Mouse (Mus musculus) MEL (cell line): ENCODE data around the gene BC048679. TPM values are rescaled to one million over a fixed set of nuclear protein-coding genes. Genes with fewer than 3 reads are reported as not detected.

Experiments used
- DNase-seq: peaks from one replicate; pipeline ENCODE4 v3.0.0; 2011; ENCODE audit warnings: low read depth, low spot score
- H3K27ac ChIP-seq: 2 replicates; pipeline ENCODE4 v1.5.1; 2012; ENCODE audit warnings: low read depth, mild to moderate bottlenecking, control low read depth, low read length, moderate library complexity; ENCODE audit not compliant: control insufficient read depth
- H3K27me3 ChIP-seq, 2 experiments: fragments of 150-350 bp in 1 of 2; sonication (generic) in 1 of 2; 2 replicates each; pipeline ENCODE4 v1.6.1; 2012; ENCODE audit warnings: low read length in 2 of 2, mild to moderate bottlenecking in 2 of 2, improper control_type of control experiment in 1 of 2, moderate library complexity in 1 of 2; ENCODE audit not compliant: insufficient read depth in 2 of 2, control insufficient read depth in 1 of 2
- H3K36me3 ChIP-seq, 2 experiments: 2 replicates each; pipeline ENCODE4 v1.6.1; 2012 to 2014; ENCODE audit warnings: low read length in 2 of 2, improper control_type of control experiment in 1 of 2, inconsistent platforms in 1 of 2, mild to moderate bottlenecking in 1 of 2; ENCODE audit not compliant: insufficient read depth in 2 of 2, control insufficient read depth in 1 of 2
- H3K4me1 ChIP-seq, 2 experiments: fragments of 150-350 bp in 1 of 2; sonication (generic) in 1 of 2; 2 replicates each; pipeline ENCODE4 v1.6.1; 2012; ENCODE audit warnings: low read length in 2 of 2, improper control_type of control experiment in 1 of 2, mild to moderate bottlenecking in 1 of 2; ENCODE audit not compliant: insufficient read depth in 2 of 2, control insufficient read depth in 1 of 2
- H3K4me3 ChIP-seq, 2 experiments: fragments of 150-350 bp in 1 of 2; sonication (generic) in 1 of 2; 2 replicates each; pipeline ENCODE4 v1.5.1; 2012; ENCODE audit warnings: low read depth in 2 of 2, low read length in 2 of 2, mild to moderate bottlenecking in 2 of 2, moderate library complexity in 2 of 2, control low read depth in 1 of 2, improper control_type of control experiment in 1 of 2; ENCODE audit not compliant: control insufficient read depth in 1 of 2, insufficient read depth in 1 of 2
- H3K79me2 ChIP-seq: 2 replicates; pipeline ENCODE4 v1.6.1; 2012; ENCODE audit warnings: mild to moderate bottlenecking, low read length, moderate library complexity; ENCODE audit not compliant: control insufficient read depth, poor library complexity, insufficient read depth
- H3K9ac ChIP-seq: 2 replicates; pipeline ENCODE4 v1.6.1; 2012; ENCODE audit warnings: low read depth, mild to moderate bottlenecking, control low read depth, low read length, moderate library complexity; ENCODE audit not compliant: control insufficient read depth, poor library complexity, severe bottlenecking
- H3K9me3 ChIP-seq: fragments of 150-350 bp; sonication (generic); replicated peaks from 2 replicates; pipeline ENCODE4 v1.6.1; 2012; ENCODE audit warnings: mild to moderate bottlenecking, low read length, improper control_type of control experiment, moderate library complexity; ENCODE audit not compliant: insufficient read depth
- BHLHE40 ChIP-seq: IDR thresholded peaks from 2 replicates; pipeline ENCODE4 v1.6.1; 2012; ENCODE audit warnings: low read depth, mild to moderate bottlenecking, inconsistent platforms, low read length, improper control_type of control experiment, borderline replicate concordance
- CHD1 ChIP-seq: IDR thresholded peaks from 2 replicates; pipeline ENCODE4 v1.6.1; 2012; ENCODE audit warnings: low read depth, mild to moderate bottlenecking, inconsistent platforms, low read length, improper control_type of control experiment
- CHD2 ChIP-seq: IDR thresholded peaks from 2 replicates; pipeline ENCODE4 v1.6.1; 2011; ENCODE audit warnings: low read length, improper control_type of control experiment
- ETS1 ChIP-seq: IDR thresholded peaks from 2 replicates; pipeline ENCODE4 v1.6.1; 2012; ENCODE audit warnings: low read depth, mild to moderate bottlenecking, inconsistent platforms, low read length, improper control_type of control experiment, moderate library complexity
- GABPA ChIP-seq: IDR thresholded peaks from 2 replicates; pipeline ENCODE4 v1.6.1; 2012; ENCODE audit warnings: low read depth, mild to moderate bottlenecking, inconsistent platforms, low read length, improper control_type of control experiment, moderate library complexity
- GATA1 ChIP-seq: IDR thresholded peaks from 2 replicates; pipeline ENCODE4 v1.6.1; 2011; ENCODE audit warnings: low read depth, low read length, improper control_type of control experiment
- HCFC1 ChIP-seq: IDR thresholded peaks from 2 replicates; pipeline ENCODE4 v1.6.1; 2012; ENCODE audit warnings: low read depth, mild to moderate bottlenecking, inconsistent platforms, low read length, improper control_type of control experiment, moderate library complexity
- JUND ChIP-seq: IDR thresholded peaks from 2 replicates; pipeline ENCODE4 v1.6.1; 2011; ENCODE audit warnings: low read depth, mild to moderate bottlenecking, improper control_type of control experiment, low read length
- MAZ ChIP-seq: IDR thresholded peaks from 2 replicates; pipeline ENCODE4 v1.6.1; 2012; ENCODE audit warnings: low read depth, mild to moderate bottlenecking, inconsistent platforms, low read length, improper control_type of control experiment
- MEF2A ChIP-seq: IDR thresholded peaks from 2 replicates; pipeline ENCODE4 v1.6.1; 2014; ENCODE audit warnings: low read depth, mild to moderate bottlenecking, inconsistent platforms, low read length, improper control_type of control experiment; ENCODE audit not compliant: poor library complexity, insufficient replicate concordance, severe bottlenecking; ENCODE audit errors: extremely low read depth
- MXI1 ChIP-seq: IDR thresholded peaks from 2 replicates; pipeline ENCODE4 v1.6.1; 2011; ENCODE audit warnings: mild to moderate bottlenecking, low read depth, low read length, improper control_type of control experiment
- MYB ChIP-seq: IDR thresholded peaks from 2 replicates; pipeline ENCODE4 v1.6.1; 2011; ENCODE audit warnings: mild to moderate bottlenecking, low read depth, low read length, improper control_type of control experiment
- MYC ChIP-seq: IDR thresholded peaks from 2 replicates; pipeline ENCODE4 v1.6.1; 2011; ENCODE audit warnings: low read depth, mild to moderate bottlenecking, low read length, improper control_type of control experiment, moderate library complexity
- NRF1 ChIP-seq: IDR thresholded peaks from 2 replicates; pipeline ENCODE4 v1.6.1; 2014; ENCODE audit warnings: low read depth, mild to moderate bottlenecking, inconsistent platforms, low read length, improper control_type of control experiment, moderate library complexity; ENCODE audit not compliant: poor library complexity, insufficient read depth, severe bottlenecking
- POLR2A ChIP-seq, 2 experiments: IDR thresholded peaks; 2 replicates each; pipeline ENCODE4 v1.6.1; 2011 to 2012; ENCODE audit warnings: low read length in 2 of 2, mild to moderate bottlenecking in 2 of 2, control low read depth in 1 of 2, improper control_type of control experiment in 1 of 2, low read depth in 1 of 2, moderate library complexity in 1 of 2; ENCODE audit not compliant: control insufficient read depth in 1 of 2, insufficient read depth in 1 of 2, poor library complexity in 1 of 2
- POLR2AphosphoS2 ChIP-seq: IDR thresholded peaks from 2 replicates; pipeline ENCODE4 v1.6.1; 2011; ENCODE audit warnings: low read length, improper control_type of control experiment
- POLR2AphosphoS5 ChIP-seq: IDR thresholded peaks from 2 replicates; pipeline ENCODE4 v1.6.1; 2012; ENCODE audit warnings: low read depth, borderline replicate concordance, mild to moderate bottlenecking, inconsistent platforms, low read length, moderate library complexity, mixed read lengths
- RAD21 ChIP-seq: IDR thresholded peaks from 2 replicates; pipeline ENCODE4 v1.6.1; 2011; ENCODE audit warnings: mild to moderate bottlenecking, low read depth, low read length, improper control_type of control experiment
- RCOR1 ChIP-seq: IDR thresholded peaks from 2 replicates; pipeline ENCODE4 v1.6.1; 2012; ENCODE audit warnings: low read depth, mild to moderate bottlenecking, inconsistent platforms, low read length, improper control_type of control experiment
- SIN3A ChIP-seq: IDR thresholded peaks from 2 replicates; pipeline ENCODE4 v1.6.1; 2012; ENCODE audit warnings: low read length, improper control_type of control experiment, inconsistent platforms
- TAL1 ChIP-seq: IDR thresholded peaks from 2 replicates; pipeline ENCODE4 v1.6.1; 2012; ENCODE audit warnings: mild to moderate bottlenecking, inconsistent platforms, low read length, moderate library complexity, mixed read lengths
- TBP ChIP-seq: IDR thresholded peaks from 2 replicates; pipeline ENCODE4 v1.8.0; 2011; ENCODE audit warnings: low read depth, low read length, improper control_type of control experiment
- TCF12 ChIP-seq: IDR thresholded peaks from 2 replicates; pipeline ENCODE4 v1.6.1; 2014; ENCODE audit warnings: low read depth, mild to moderate bottlenecking, inconsistent platforms, low read length, improper control_type of control experiment, moderate library complexity
- UBTF ChIP-seq: IDR thresholded peaks from 2 replicates; pipeline ENCODE4 v1.6.1; 2012; ENCODE audit warnings: low read depth, mild to moderate bottlenecking, inconsistent platforms, low read length, improper control_type of control experiment, moderate library complexity, borderline replicate concordance; ENCODE audit not compliant: insufficient read depth
- USF2 ChIP-seq, 2 experiments: IDR thresholded peaks; 2 replicates each; pipeline ENCODE4 v1.6.1; 2011 to 2012; ENCODE audit warnings: improper control_type of control experiment in 2 of 2, low read length in 2 of 2, borderline replicate concordance in 1 of 2, inconsistent platforms in 1 of 2, low read depth in 1 of 2, mild to moderate bottlenecking in 1 of 2; ENCODE audit not compliant: insufficient read depth in 1 of 2
- ZC3H11A ChIP-seq: IDR thresholded peaks from 2 replicates; pipeline ENCODE4 v1.6.1; 2012; ENCODE audit warnings: low read depth, mild to moderate bottlenecking, inconsistent platforms, low read length, improper control_type of control experiment
- ZMIZ1 ChIP-seq: IDR thresholded peaks from 2 replicates; pipeline ENCODE4 v1.6.1; 2012; ENCODE audit warnings: low read depth, mild to moderate bottlenecking, inconsistent platforms, low read length, improper control_type of control experiment, moderate library complexity
- polyA plus RNA-seq, 2 experiments: library from polyadenylated mRNA; stranded (reverse) in 1 of 2; unstranded in 1 of 2; fragments of >175 nt in 1 of 2; fragments of >200 nt in 1 of 2; gene quantifications; 2 replicates each; pipeline versions ENCODE4 v1.2.1 to v1.2.4; 2012; ENCODE audit warnings: low replicate concordance in 2 of 2, low read depth in 1 of 2; ENCODE audit not compliant: insufficient read length in 2 of 2, insufficient read depth in 1 of 2, missing spikeins in 1 of 2
- total RNA-seq: library from RNA; depleted of rRNA; stranded (reverse); fragments of 300-350 nt; gene quantifications from 2 replicates; pipeline ENCODE4 v1.2.3, GENCODE M21; 2012

Gene BC048679
- total and polyA plus RNA-seq, 3 experiments: not detected

GRCm38 (mm10) chr7:81462815-81463214, 35.3 kb downstream of the BC048679 start:
- Histone ChIP-seq H3K4me3 (no peak overlapping the region), H3K27ac (no peak overlapping the region), H3K36me3 (no peaks in the 10 kb centered on the region), H3K27me3 (peaks cover 0 to 2% of the 10 kb centered on the region in 2 experiments; a peak in 2 of 4 replicates), H3K4me1 (no peaks in the 10 kb centered on the region), H3K9ac (no peak overlapping the region), H3K9me3 (no peaks in the 10 kb centered on the region), H3K79me2 (no peaks in the 10 kb centered on the region)
- TF ChIP-seq BHLHE40: no peak
- TF ChIP-seq POLR2AphosphoS5: no peak
- TF ChIP-seq MEF2A: no peak
- no peak for TF ChIP-seq HCFC1
- TF ChIP-seq RCOR1: no peak
- no peak for TF ChIP-seq POLR2A (IDR thresholded peaks at IDR 0.05; ENCODE audit: control insufficient read depth in 1 of 2, insufficient read depth in 1 of 2, low read depth in 1 of 2, low read length in 2 of 2, poor library complexity in 1 of 2)
- TF ChIP-seq GATA1: no peak
- TF ChIP-seq MYC: no peak
- TF ChIP-seq MYB: no peak
- no peak for TF ChIP-seq GABPA
- no peak for TF ChIP-seq TAL1
- TF ChIP-seq TCF12: no peak
- no peak for TF ChIP-seq MXI1
- no peak for TF ChIP-seq UBTF
- no peak for TF ChIP-seq SIN3A
- TF ChIP-seq ZC3H11A: no peak
- no peak for TF ChIP-seq ZMIZ1
- no peak for DNase-seq

- no peaks in the 10 kb centered on the region for H3K4me1 ChIP-seq
- no peaks in the 10 kb centered on the region for H3K79me2 ChIP-seq
- TF ChIP-seq MYB (no peak), ETS1 (no peak), POLR2A (IDR thresholded peaks at IDR 0.05; ENCODE audit: control insufficient read depth in 1 of 2, insufficient read depth in 1 of 2, low read depth in 1 of 2, low read length in 2 of 2, poor library complexity in 1 of 2) (no peak; a peak in 1 of 4 replicates), RAD21 (no peak), POLR2AphosphoS2 (no peak), MEF2A (no peak), USF2 (IDR thresholded peaks at IDR 0.05; ENCODE audit: borderline replicate concordance in 1 of 2, insufficient read depth in 1 of 2, low read depth in 1 of 2, low read length in 2 of 2) (no peak), MXI1 (no peak), MAZ (no peak), TBP (no peak), NRF1 (no peak), RCOR1 (no peak), SIN3A (no peak), ZMIZ1 (no peak), UBTF (no peak), TAL1 (no peak), JUND (no peak), CHD1 (no peak), MYC (no peak), CHD2 (no peak)
- no peaks in the 10 kb centered on the region for H3K27me3 ChIP-seq
- no peak within 1 kb of the TSS for H3K9ac ChIP-seq
- H3K27ac ChIP-seq: no peak within 1 kb of the TSS
- DNase-seq: no peak
- no peaks in the 10 kb centered on the region for H3K36me3 ChIP-seq
- H3K4me3 ChIP-seq: no peak within 1 kb of the TSS
- no peaks in the 10 kb centered on the region for H3K9me3 ChIP-seq
Measured at GRCm38 (mm10) chr7:81455155-81455651, 42.9 kb downstream of the BC048679 start, which contains the start of gene Cpeb1. Gene Cpeb1, minus strand, starts transcription at chr7:81455465.
